ENCODE assay signal across 9 mouse cellular contexts in the genomic region with DNA sequence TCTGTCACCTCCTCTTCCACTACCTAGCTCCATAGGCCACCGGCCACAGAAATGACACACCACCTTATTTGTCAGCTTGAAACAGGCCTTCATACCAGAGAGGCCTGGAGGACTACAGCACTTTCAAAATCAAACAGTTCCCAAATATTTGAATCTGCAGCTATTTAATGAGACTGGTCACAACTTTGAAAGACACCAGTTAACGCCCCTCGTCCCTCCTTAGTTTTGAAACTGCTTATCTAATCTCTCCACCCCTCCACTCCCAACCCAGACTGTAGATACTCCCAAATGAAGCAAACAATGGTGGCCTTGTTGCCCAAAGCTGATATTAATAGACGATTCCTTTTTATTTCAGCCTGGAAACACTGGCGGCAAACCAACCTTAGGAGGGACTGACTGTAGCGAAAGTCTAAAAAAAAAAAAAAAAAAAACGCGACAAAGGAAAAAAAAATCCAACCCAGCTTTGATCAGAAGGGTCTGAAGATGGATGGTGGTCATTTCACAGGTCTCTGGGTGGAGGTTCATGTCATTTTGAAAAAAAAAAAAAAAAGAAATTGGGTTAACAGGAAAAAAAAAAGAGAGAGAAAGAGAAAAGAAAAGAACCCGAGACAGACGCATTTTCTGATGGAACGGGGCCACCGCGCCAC.
A peak's percentile ranks its signal among the peaks of the same experiment; 100 is the strongest.
DNase-seq lines count a peak whose midpoint lies in the region; ATAC-seq and TF ChIP-seq lines count a peak whose summit lies in the region.
"Had no signal": no experiment of that assay in that cellular context is flagged by ENCODE, and none has a peak within 500 bp of the region (broad histone marks: within the 10 kb centered on the region; RNA-seq: fewer than 3 reads in every experiment).

No protein-coding gene starts in this region.

- no peak for DNase-seq in heart, embryonic 10.5 days (ENCODE audit: low spot score)
- DNase-seq in heart, postnatal 25 days (ENCODE audit: low spot score) = no peak
- DNase-seq in cerebellum, adult 11 months = no peak
- DNase-seq in left cerebral cortex, postnatal 36 days (ENCODE audit: low spot score in 2 of 2) = no peak
- no peak for DNase-seq in left cerebral cortex, adult 18-20 months (ENCODE audit: low spot score in 2 of 2)
- DNase-seq: kidney, postnatal 36 days had no signal

- 8% methylated on average over 13 of the region's 13 CpGs for WGBS in heart, embryonic 10.5 days
- 11% methylated on average over 13 of the region's 13 CpGs for WGBS in forebrain, embryonic 16.5 days
- 8% methylated on average over 13 of the region's 13 CpGs for WGBS in liver, embryonic 15.5 days (ENCODE audit: insufficient replicate concordance)

- TF ChIP-seq CTCF in E14TG2a.4 (conservative IDR thresholded peaks at IDR 0.05; ENCODE audit: low read length) = no peak

- peaks cover 16% of the 10 kb centered on the region for H3K4me1 ChIP-seq in heart, embryonic 10.5 days
- H3K4me1 ChIP-seq in E14TG2a.4 (replicated peaks; ENCODE audit: low read depth, low read length) = peaks cover 22% of the 10 kb centered on the region
- peaks cover 6% of the 10 kb centered on the region; the same call in 1 of the 2 replicates for H3K4me1 ChIP-seq in forebrain, embryonic 16.5 days (replicated peaks; ENCODE audit: control insufficient read depth, insufficient read depth, low read length)
- H3K4me1 ChIP-seq in liver, embryonic 15.5 days (replicated peaks) = peaks cover 14% of the 10 kb centered on the region

- H3K36me3 ChIP-seq in heart, embryonic 10.5 days = no peaks in the 10 kb centered on the region
- H3K36me3 ChIP-seq in E14TG2a.4 (ENCODE audit: insufficient read depth, low read length) = no peaks in the 10 kb centered on the region
- H3K36me3 ChIP-seq in forebrain, embryonic 16.5 days (ENCODE audit: control insufficient read depth, insufficient read depth) = no peaks in the 10 kb centered on the region
- H3K36me3 ChIP-seq in liver, embryonic 15.5 days (replicated peaks) = no peaks in the 10 kb centered on the region

- H3K27ac ChIP-seq in heart, embryonic 10.5 days = peak overlapping the region; percentile 31; the same call in 1 of the 2 replicates
- no peak overlapping the region for H3K27ac ChIP-seq in forebrain, embryonic 16.5 days (ENCODE audit: low read length)
- H3K27ac ChIP-seq in liver, embryonic 15.5 days (replicated peaks) = no peak overlapping the region

- ATAC-seq in forebrain, embryonic 16.5 days = no peak
- ATAC-seq in liver, embryonic 15.5 days (ENCODE audit: insufficient read depth) = no peak

- no peak overlapping the region; the same call in 1 of the 2 replicates for H3K9ac ChIP-seq in forebrain, embryonic 16.5 days (replicated peaks; ENCODE audit: low read depth, low read length)
- no peak overlapping the region for H3K9ac ChIP-seq in liver, embryonic 15.5 days

- H3K9me3 ChIP-seq in heart, embryonic 10.5 days = no peaks in the 10 kb centered on the region
- H3K9me3 ChIP-seq in E14TG2a.4 (ENCODE audit: low read length) = no peaks in the 10 kb centered on the region
- no peaks in the 10 kb centered on the region for H3K9me3 ChIP-seq in forebrain, embryonic 16.5 days (ENCODE audit: control insufficient read depth, low read length)
- H3K9me3 ChIP-seq in liver, embryonic 15.5 days (replicated peaks) = no peaks in the 10 kb centered on the region

- H3K4me2 ChIP-seq in forebrain, embryonic 16.5 days (ENCODE audit: low read length) = peak overlapping the region; percentile 36
- H3K4me2 ChIP-seq in liver, embryonic 15.5 days = peak overlapping the region; percentile 61

- H3K4me3 ChIP-seq in heart, embryonic 10.5 days = peak overlapping the region; percentile 37
- H3K4me3 ChIP-seq in E14TG2a.4 (replicated peaks; ENCODE audit: low read length) = 0 out of 2 replicates have a peak overlapping the region, but pooled peaks have one; percentile 37
- H3K4me3 ChIP-seq in forebrain, embryonic 16.5 days (replicated peaks; ENCODE audit: low read length) = peak overlapping the region; percentile 13; the same call in 1 of the 2 replicates
- H3K4me3 ChIP-seq in liver, embryonic 15.5 days (replicated peaks) = peak overlapping the region; percentile 18; the same call in 1 of the 2 replicates

- intact Hi-C loops in heart, postnatal 25 days (cut with DNase I) = loop anchor here (5.0 kb wide), 1 partner anchor 38 kb away; no protein-coding TSS in a partner anchor
- intact Hi-C loops in left cerebral cortex, postnatal 36 days (cut with DNase I) = no loop called here

- peaks cover 45% of the 10 kb centered on the region for H3K27me3 ChIP-seq in heart, embryonic 10.5 days (ENCODE audit: insufficient read depth, poor library complexity, severe bottlenecking)
- peaks cover 31% of the 10 kb centered on the region for H3K27me3 ChIP-seq in E14TG2a.4 (ENCODE audit: insufficient read depth, low read length)
- peaks cover 4% of the 10 kb centered on the region; the same call in 1 of the 2 replicates for H3K27me3 ChIP-seq in forebrain, embryonic 16.5 days (replicated peaks; ENCODE audit: control insufficient read depth, insufficient read depth, low read length)
- no peaks in the 10 kb centered on the region for H3K27me3 ChIP-seq in liver, embryonic 15.5 days
